ENCODE assay signal across 7 mouse cellular contexts in the genomic region with DNA sequence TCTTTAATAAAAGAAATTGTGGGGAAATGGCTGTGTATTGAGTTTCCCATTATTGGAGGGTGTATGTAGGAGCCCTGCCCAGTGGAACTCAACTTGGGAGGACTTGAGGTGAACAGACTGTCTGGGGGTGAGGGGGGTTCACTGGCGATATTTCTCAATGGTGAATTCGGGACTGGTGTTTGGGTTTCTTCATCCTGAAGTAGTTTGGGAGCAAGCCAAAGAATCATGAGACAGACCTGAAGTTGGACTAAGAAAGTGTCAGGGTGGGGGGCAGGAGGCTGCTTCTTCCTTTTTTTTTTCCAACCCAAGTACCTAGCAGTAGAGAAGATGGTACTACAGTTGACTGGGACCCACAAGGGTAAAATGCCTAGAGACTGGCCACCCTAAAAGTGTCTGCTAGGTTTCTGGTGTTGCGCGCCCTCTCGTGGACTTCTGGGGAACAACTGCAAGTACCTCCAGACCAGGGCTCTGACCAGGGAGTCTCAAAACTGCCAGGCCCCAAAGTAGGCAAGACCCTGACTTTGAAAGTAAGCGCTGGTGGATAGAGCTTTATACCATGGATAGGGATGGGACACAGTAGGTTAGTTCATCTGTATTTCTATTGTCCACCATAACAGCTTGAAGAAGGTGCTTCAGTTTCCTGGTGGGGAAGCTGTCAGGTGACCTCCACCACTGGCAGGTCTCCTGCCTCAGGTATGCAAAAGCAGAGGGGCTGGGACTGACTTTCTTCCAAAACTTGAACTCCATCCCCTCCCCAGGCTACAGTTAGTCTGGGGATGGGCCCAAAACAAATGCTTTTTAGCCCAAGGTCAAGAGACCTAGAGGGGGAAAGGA. TPM values are rescaled to one million over a fixed set of nuclear protein-coding genes. Genes with fewer than 3 reads are reported as not detected.
A peak's percentile ranks its signal among the peaks of the same experiment; 100 is the strongest.
DNase-seq lines count a peak whose midpoint lies in the region; ATAC-seq and TF ChIP-seq lines count a peak whose summit lies in the region.

No protein-coding gene starts in this region.

- no peaks in the 10 kb centered on the region for H3K79me3 ChIP-seq in C2C12 (ENCODE audit: low read depth)

- H3K4me3 ChIP-seq in C2C12 (ENCODE audit: insufficient read depth, poor library complexity, severe bottlenecking) (no peak overlapping the region), G1E (ENCODE audit: low read depth, low read length) (no peak overlapping the region)
- H3K4me3 ChIP-seq in kidney, adult 2 months (ENCODE audit: insufficient read depth, low read depth, low read length), result no peak overlapping the region
- H3K4me3 ChIP-seq in liver, embryonic 12.5 days, result no peak overlapping the region

- 21% methylated on average over 6 of the region's 6 CpGs for WGBS in kidney, adult 2 months
- WGBS in liver, embryonic 12.5 days (ENCODE audit: insufficient replicate concordance), result 36% methylated on average over 6 of the region's 6 CpGs

- H3K27me3 ChIP-seq in C2C12 (ENCODE audit: control insufficient read depth, insufficient read depth, insufficient read length) (no peaks in the 10 kb centered on the region), G1E (ENCODE audit: insufficient read depth, low read length) (peaks cover 26% of the 10 kb centered on the region)
- H3K27me3 ChIP-seq in kidney, adult 2 months (replicated peaks; ENCODE audit: control insufficient read depth, insufficient read depth, low read length), result no peaks in the 10 kb centered on the region
- no peaks in the 10 kb centered on the region; the same call in 1 of the 2 replicates for H3K27me3 ChIP-seq in liver, embryonic 12.5 days (replicated peaks)

- no peak overlapping the region for H3K27ac ChIP-seq in kidney, adult 2 months (ENCODE audit: insufficient read depth, low read depth, low read length)
- H3K27ac ChIP-seq in liver, embryonic 12.5 days, result no peak overlapping the region

- DNase-seq in G1E (ENCODE audit: low spot score), result peak; percentile 64
- DNase-seq in cerebellum, adult 11-12 months, result peak; percentile 73
- DNase-seq in frontal cortex, postnatal 25 days (ENCODE audit: low spot score in 2 of 2), result peak; percentile 58 to 64
- peak; percentile 82 for DNase-seq in kidney, adult 2 months
- peak; percentile 53 for DNase-seq in retina, postnatal 7 days (ENCODE audit: low read depth, low spot score)

- H3K9ac ChIP-seq in liver, embryonic 12.5 days, result no peak overlapping the region

- TF ChIP-seq POLR2A in kidney, adult 2 months (IDR thresholded peaks at IDR 0.05; ENCODE audit: low read depth, low read length), result no peak

- H3K36me3 ChIP-seq in C2C12 (ENCODE audit: control insufficient read depth, insufficient read depth), result peaks cover 14% of the 10 kb centered on the region
- peaks cover 52% of the 10 kb centered on the region for H3K36me3 ChIP-seq in G1E (replicated peaks)
- no peaks in the 10 kb centered on the region for H3K36me3 ChIP-seq in kidney, adult 2 months (ENCODE audit: control insufficient read depth, insufficient read depth, low read length)
- H3K36me3 ChIP-seq in liver, embryonic 12.5 days, result 0 out of 2 replicates have a peak, but pooled peaks cover 3% of the 10 kb centered on the region

- H3K79me2 ChIP-seq in C2C12 (ENCODE audit: control insufficient read depth, insufficient read depth), result no peaks in the 10 kb centered on the region

- TF ChIP-seq CTCF in C2C12 (IDR thresholded peaks at IDR 0.05; ENCODE audit: control insufficient read depth, insufficient read depth, insufficient read length) (peak; percentile 65), G1E (IDR thresholded peaks at IDR 0.05; ENCODE audit: low read depth, low read length) (peak; percentile 75)
- peak; percentile 85 for TF ChIP-seq CTCF in kidney, adult 2 months (conservative IDR thresholded peaks at IDR 0.05; ENCODE audit: insufficient read depth, insufficient read length, low read depth, low read length)

- 0 out of 2 replicates have a peak, but pooled peaks have one; percentile 25 for ATAC-seq in G1E (ENCODE audit: extremely low read depth, insufficient number of reproducible peaks, low FRiP score, poor library complexity, severe bottlenecking)
- 0 out of 2 replicates have a peak, but pooled peaks have one; percentile 33 for ATAC-seq in liver, embryonic 12.5 days

- H3K4me2 ChIP-seq in liver, embryonic 12.5 days, result no peak overlapping the region

- no peaks in the 10 kb centered on the region for H3K9me3 ChIP-seq in G1E (replicated peaks)
- no peaks in the 10 kb centered on the region for H3K9me3 ChIP-seq in liver, embryonic 12.5 days (replicated peaks)

- no peak overlapping the region for H3ac ChIP-seq in C2C12 (ENCODE audit: control insufficient read depth, insufficient read length, low read depth)

- H3K4me1 ChIP-seq in G1E (ENCODE audit: insufficient read depth, low read depth, low read length), result peaks cover 74% of the 10 kb centered on the region
- H3K4me1 ChIP-seq in kidney, adult 2 months (ENCODE audit: control insufficient read depth, insufficient read depth, low read length), result peaks cover 32% of the 10 kb centered on the region
- peaks cover 22% of the 10 kb centered on the region for H3K4me1 ChIP-seq in liver, embryonic 12.5 days

TF ChIP-seq in C2C12, 6 proteins besides CTCF, POLR2A, EP300 and RAD21:
- TF ChIP-seq MYOG (IDR thresholded peaks at IDR 0.05; ENCODE audit: control insufficient read depth, extremely low read depth, insufficient read length), result no peak
- no peak for TF ChIP-seq MYOD1 (IDR thresholded peaks at IDR 0.05; ENCODE audit: control insufficient read depth, insufficient read length, low read depth)
- no peak for TF ChIP-seq FOSL1 (IDR thresholded peaks at IDR 0.05; ENCODE audit: insufficient read depth, low read length, poor library complexity, severe bottlenecking)
- no peak for TF ChIP-seq MAX (IDR thresholded peaks at IDR 0.05)

RNA-seq across cellular contexts. Expression of gene Ldhd, which starts 4.3 kb away (rescaled TPM):
- polyA plus RNA-seq in C2C12 (2012; fragmentation: generic; extraction: Trizol), result 0.06 TPM
- not detected in 2 replicates for total RNA-seq in G1E (2014; fragmentation: Nextera tagmentation)
- total RNA-seq in G1E (2017), result 0.12 and 0.16 TPM in 2 replicates
- not detected in 2 replicates for polyA plus RNA-seq in G1E (2012)
- 336 and 441 TPM in 2 replicates for polyA plus RNA-seq in kidney, adult 2 months (2012; rRNA removed)
- polyA plus RNA-seq in liver, embryonic 12.5 days (2016; fragmentation: Nextera tagmentation; extraction: Ambion mirVana), result 0.11 and 0.12 TPM in 2 replicates

RNA-seq across cellular contexts. Expression of gene Zfp1, which starts 17.3 kb away (rescaled TPM):
- 4.7 TPM for polyA plus RNA-seq in C2C12 (2012; fragmentation: generic; extraction: Trizol)
- total RNA-seq in G1E (2014; fragmentation: Nextera tagmentation), result 16.1 and 21.1 TPM in 2 replicates
- total RNA-seq in G1E (2017), result 10.9 and 11.8 TPM in 2 replicates
- 7.1 and 7.3 TPM in 2 replicates for polyA plus RNA-seq in G1E (2012)
- polyA plus RNA-seq in kidney, adult 2 months (2012; rRNA removed), result 6.6 and 7.5 TPM in 2 replicates
- polyA plus RNA-seq in liver, embryonic 12.5 days (2016; fragmentation: Nextera tagmentation; extraction: Ambion mirVana), result 7.4 and 8.4 TPM in 2 replicates

Comparison
In these comparisons a context has a peak if more than half of its experiments do, and no peak if none do; other contexts are left out.
1. RNA of gene Ldhd, which starts 4.3 kb away (polyA plus RNA-seq): 336 to 441 TPM in kidney, adult 2 months; 0.11 to 0.12 TPM in liver, embryonic 12.5 days, 0.06 TPM in C2C12 (single experiment) and not detected in G1E; every median in the first group is over 100 times any median in the second.
2. Peak in every context shown above with its lines, with median percentiles within 50 percentile points of each other: CTCF ChIP-seq and DNase-seq.